Mouse (Mus musculus) E14TG2a.4 (cell line): ENCODE measurements around the gene Lrrc2.

Experiments used
- H3K27me3 ChIP-seq: 2 replicates; pipeline ENCODE4 v1.6.1; 2014; ENCODE audit warnings: low read length, control low read depth; ENCODE audit not compliant: insufficient read depth
- H3K36me3 ChIP-seq: 2 replicates; pipeline ENCODE4 v1.6.1; 2014; ENCODE audit warnings: low read length, control low read depth; ENCODE audit not compliant: insufficient read depth
- H3K4me1 ChIP-seq: replicated peaks from 2 replicates; pipeline ENCODE4 v1.6.1; 2014; ENCODE audit warnings: low read depth, low read length, control low read depth
- H3K4me3 ChIP-seq: replicated peaks from 2 replicates; pipeline ENCODE4 v1.5.1; 2014; ENCODE audit warnings: mild to moderate bottlenecking, low read length
- H3K9me3 ChIP-seq: 2 replicates; pipeline ENCODE4 v1.6.1; 2014; ENCODE audit warnings: low read length, control low read depth
- CTCF ChIP-seq: conservative IDR thresholded peaks from 2 replicates; pipeline ENCODE4 v1.5.1; 2014; ENCODE audit warnings: low read length
- NANOG ChIP-seq: IDR thresholded peaks from 2 replicates; pipeline ENCODE4 v1.6.1; 2014; ENCODE audit warnings: borderline replicate concordance, low read length, mixed read lengths
- POU5F1 ChIP-seq: IDR thresholded peaks from 2 replicates; pipeline ENCODE4 v1.6.1; 2014; ENCODE audit warnings: low read length, borderline replicate concordance

The Lrrc2 gene

DNA sequence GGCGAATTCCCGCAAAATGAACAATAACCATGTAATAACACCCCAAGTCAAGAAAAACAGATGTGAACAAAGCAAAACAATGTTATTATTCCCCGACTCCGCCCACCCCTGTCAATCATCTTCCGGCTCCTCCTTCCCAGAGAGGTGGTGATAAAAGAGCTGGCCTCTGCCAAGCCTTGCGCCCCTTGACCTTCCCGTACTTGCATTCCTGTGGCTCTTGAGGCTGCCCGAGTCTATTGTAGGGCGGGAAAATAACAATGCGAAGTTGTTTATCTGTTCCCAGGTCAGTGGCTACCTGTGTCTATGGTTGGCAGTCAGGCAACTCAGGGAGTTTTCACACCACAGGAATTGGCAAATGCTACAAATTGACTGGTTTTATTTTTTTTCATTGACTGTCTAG is 48.5 kb downstream of the Lrrc2 start:
- no peaks in the 10 kb centered on the region for H3K27me3 ChIP-seq
- H3K4me1 ChIP-seq, result peaks cover 31% of the 10 kb centered on the region
- TF ChIP-seq POU5F1 (no peak), NANOG (no peak), CTCF (no peak)
- no peak overlapping the region for H3K4me3 ChIP-seq
- H3K9me3 ChIP-seq, result 0 out of 2 replicates have a peak, but pooled peaks cover 2% of the 10 kb centered on the region
- H3K36me3 ChIP-seq, result no peaks in the 10 kb centered on the region

DNA sequence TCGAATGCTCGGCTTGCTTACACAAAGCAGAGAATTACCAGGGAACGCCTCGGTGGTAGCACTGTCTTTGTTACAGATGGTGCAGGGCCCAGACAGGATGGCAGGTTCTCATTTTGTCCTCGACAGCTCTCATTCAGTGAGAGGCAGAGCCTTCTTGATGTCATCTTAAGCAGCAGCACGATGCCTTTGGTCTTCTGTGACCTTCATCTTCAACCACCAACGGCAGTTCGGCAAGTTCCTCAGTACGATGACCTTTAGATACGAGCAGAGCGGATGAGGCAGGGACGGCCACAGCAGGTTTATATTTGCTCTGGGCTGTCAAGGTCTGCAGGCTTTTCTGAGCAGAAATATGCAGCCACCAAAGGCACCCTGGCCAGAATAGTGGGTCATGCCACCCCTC is 50.3 kb downstream of the Lrrc2 start:
- Histone ChIP-seq H3K4me3 (no peak overlapping the region), H3K9me3 (peaks cover 8% of the 10 kb centered on the region; the same call in 1 of the 2 replicates), H3K4me1 (peaks cover 22% of the 10 kb centered on the region), H3K27me3 (no peaks in the 10 kb centered on the region), H3K36me3 (no peaks in the 10 kb centered on the region)
- TF ChIP-seq POU5F1 (no peak), CTCF (no peak), NANOG (no peak)

DNA sequence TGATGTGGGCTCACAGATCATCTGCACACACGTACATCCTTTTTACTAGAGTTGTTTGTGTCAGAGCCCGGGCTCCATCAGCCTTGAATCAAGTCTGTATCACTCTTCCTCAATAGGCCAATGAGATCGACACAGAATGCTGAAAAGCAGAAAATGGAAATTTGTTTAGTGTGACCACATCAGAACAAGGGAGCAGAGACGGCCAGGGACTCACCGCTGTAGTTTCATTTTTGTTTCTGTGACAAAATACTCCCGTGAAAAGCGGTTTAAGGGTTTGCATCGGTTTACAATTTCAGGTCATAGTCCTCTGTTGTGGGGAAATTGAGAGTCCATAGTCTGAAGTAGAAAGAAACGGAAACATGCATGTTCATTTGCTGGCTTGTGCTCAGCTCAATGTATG is 51.9 kb downstream of the Lrrc2 start:
- TF ChIP-seq NANOG, result no peak
- no peaks in the 10 kb centered on the region for H3K36me3 ChIP-seq
- H3K4me3 ChIP-seq, result no peak overlapping the region
- peaks cover 10% of the 10 kb centered on the region for H3K4me1 ChIP-seq
- no peaks in the 10 kb centered on the region for H3K27me3 ChIP-seq
- peaks cover 8% of the 10 kb centered on the region; the same call in 1 of the 2 replicates for H3K9me3 ChIP-seq

DNA sequence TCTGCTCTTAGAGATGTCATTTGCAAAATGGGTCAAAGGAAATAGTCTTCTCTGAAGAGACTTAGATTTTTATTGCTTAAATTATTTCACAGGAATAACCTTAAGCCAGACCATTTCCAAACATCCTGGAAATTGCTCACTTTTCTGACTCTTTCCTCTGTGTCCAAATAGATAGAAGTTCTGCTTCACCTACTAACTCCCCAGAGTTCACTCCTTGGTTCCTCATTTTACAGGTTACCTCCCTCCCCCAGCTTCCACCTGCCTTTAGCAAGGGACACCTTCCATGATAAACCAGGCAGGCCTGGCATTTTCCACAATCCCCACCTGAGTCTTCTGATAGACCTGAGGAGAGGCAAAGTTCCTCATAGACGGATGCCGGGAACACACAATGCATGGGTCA is 55.2 kb downstream of the Lrrc2 start:
- H3K9me3 ChIP-seq, result peaks cover 8% of the 10 kb centered on the region; the same call in 1 of the 2 replicates
- no peak overlapping the region for H3K4me3 ChIP-seq
- H3K36me3 ChIP-seq, result no peaks in the 10 kb centered on the region
- H3K27me3 ChIP-seq, result no peaks in the 10 kb centered on the region
- H3K4me1 ChIP-seq, result peaks cover 22% of the 10 kb centered on the region
- TF ChIP-seq POU5F1 (no peak), NANOG (no peak), CTCF (no peak)

DNA sequence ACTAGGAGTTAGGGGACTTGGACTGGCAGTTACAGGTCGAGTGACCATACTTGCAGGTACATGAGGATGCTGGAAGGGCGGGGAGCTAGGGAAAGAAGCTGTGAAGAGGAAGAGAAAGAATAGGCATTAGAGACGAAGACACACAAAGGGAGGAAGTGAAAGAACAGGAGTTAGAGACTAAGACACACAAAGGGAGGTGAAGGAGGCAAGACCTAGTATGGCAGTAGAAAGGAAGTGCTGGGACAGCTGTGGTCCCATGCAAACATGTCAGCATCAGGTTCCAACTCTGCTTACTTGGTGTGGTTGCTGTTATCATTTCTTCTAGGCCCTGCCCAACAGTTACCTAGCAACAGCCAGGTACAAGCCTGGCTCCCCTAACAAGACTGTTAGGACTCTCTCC is 58.4 kb downstream of the Lrrc2 start:
- Histone ChIP-seq H3K27me3 (no peaks in the 10 kb centered on the region), H3K9me3 (peaks cover 6% of the 10 kb centered on the region; the same call in 1 of the 2 replicates), H3K36me3 (no peaks in the 10 kb centered on the region), H3K4me3 (no peak overlapping the region), H3K4me1 (peaks cover 16% of the 10 kb centered on the region)
- TF ChIP-seq CTCF, result no peak
- TF ChIP-seq NANOG, result no peak
- TF ChIP-seq POU5F1, result no peak

DNA sequence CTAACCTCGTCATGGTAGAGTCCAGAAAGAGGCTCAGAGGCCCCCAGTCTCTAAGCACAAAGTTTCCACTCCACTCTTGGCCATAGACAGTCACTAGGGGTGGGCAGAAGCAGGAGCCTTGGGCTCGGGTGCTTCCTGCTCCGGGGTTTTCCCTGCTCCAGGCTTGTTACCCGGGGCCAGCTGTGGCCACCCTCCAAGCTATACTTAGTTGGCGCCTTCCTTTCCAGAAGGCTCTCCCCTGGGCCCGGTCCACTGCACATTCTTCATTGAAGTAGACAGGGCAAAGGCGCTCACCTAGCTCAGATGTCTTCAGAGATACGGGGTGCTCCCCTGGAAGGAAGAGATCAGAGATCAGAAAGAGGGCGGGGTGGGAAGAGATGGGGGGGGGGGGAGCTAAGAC is 60.2 kb downstream of the Lrrc2 start:
- Histone ChIP-seq H3K4me1 (peaks cover 16% of the 10 kb centered on the region), H3K9me3 (no peaks in the 10 kb centered on the region), H3K27me3 (no peaks in the 10 kb centered on the region), H3K4me3 (no peak overlapping the region), H3K36me3 (no peaks in the 10 kb centered on the region)
- TF ChIP-seq NANOG (no peak), POU5F1 (no peak)

DNA sequence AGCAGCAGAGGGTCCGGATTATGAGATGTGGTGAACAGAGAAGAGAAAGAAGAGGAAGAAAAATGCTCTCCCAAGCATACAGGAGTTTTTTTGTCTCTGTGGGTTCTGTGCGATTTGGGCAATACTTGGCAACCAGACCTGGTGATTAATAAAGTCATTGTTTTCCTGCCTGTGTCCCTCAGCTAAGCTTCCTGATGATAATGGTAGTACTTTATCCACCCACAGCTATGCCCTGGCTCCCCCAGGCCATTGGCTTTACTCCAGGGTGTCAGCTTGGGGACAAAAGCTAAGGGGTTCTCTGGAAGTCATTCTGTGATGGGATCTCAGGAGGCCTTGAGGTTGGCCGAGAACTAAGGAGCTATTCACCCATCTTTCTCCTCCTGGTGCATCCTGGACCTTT is 60.7 kb downstream of the Lrrc2 start:
- Histone ChIP-seq H3K36me3 (no peaks in the 10 kb centered on the region), H3K9me3 (no peaks in the 10 kb centered on the region), H3K4me3 (no peak overlapping the region), H3K27me3 (no peaks in the 10 kb centered on the region), H3K4me1 (peaks cover 16% of the 10 kb centered on the region)
- TF ChIP-seq NANOG, result no peak
- TF ChIP-seq POU5F1, result no peak
- TF ChIP-seq CTCF, result no peak

DNA sequence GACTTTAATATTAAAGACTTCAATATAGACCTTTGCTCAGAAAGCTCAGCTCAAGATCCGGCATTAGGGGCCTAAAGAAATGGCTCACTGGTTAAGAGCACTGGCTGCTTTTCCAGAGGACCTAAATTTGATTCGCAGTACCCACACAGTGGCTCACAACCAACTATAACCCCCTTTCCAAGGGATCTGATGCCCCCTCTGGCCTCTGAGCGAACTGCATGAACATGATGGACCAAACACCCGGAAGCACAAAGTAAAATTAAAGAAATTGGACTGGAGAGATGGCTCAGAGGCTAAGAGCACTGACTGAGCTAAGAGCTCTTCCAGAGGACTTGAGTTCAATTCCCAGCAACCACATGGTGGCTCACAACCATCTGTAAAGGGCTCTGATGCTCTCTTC is 64.3 kb downstream of the Lrrc2 start:
- H3K4me1 ChIP-seq, result 0 out of 2 replicates have a peak, but pooled peaks cover 3% of the 10 kb centered on the region
- H3K36me3 ChIP-seq, result no peaks in the 10 kb centered on the region
- no peaks in the 10 kb centered on the region for H3K9me3 ChIP-seq
- H3K27me3 ChIP-seq, result 0 out of 2 replicates have a peak, but pooled peaks cover 3% of the 10 kb centered on the region
- TF ChIP-seq CTCF, result peak; percentile 52
- no peak for TF ChIP-seq NANOG
- no peak for TF ChIP-seq POU5F1
- H3K4me3 ChIP-seq, result no peak overlapping the region

DNA sequence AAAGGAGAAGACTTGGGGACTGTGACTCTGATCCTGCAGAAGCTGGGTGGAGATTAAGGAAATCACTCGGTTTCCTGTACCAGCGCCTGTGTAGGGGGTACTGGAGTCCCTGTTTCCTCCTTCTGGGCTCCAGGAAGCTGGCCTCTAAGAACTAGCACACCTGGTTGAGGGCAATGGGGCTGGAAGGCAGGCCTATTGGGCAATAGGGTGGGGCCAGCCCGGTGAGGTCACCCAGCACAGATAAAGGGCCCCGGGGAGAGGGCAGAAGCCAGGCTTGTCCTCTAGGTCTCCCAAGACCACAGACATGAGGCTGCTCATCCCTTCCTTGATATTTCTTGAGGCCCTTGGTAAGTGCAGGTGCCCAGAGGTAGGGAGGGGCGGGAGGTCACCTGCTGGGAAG is 67.7 kb downstream of the Lrrc2 start, which contains the start of gene Ltf:
Ltf (plus strand) TSS at position 250 of the 400 bp plus-strand sequence.
- no peaks in the 10 kb centered on the region for H3K9me3 ChIP-seq
- TF ChIP-seq POU5F1, result no peak
- TF ChIP-seq CTCF, result no peak
- no peak for TF ChIP-seq NANOG
- peaks cover 15% of the 10 kb centered on the region; the same call in 1 of the 2 replicates for H3K27me3 ChIP-seq
- peaks cover 15% of the 10 kb centered on the region for H3K4me1 ChIP-seq
- no peaks in the 10 kb centered on the region for H3K36me3 ChIP-seq
- no peak within 1 kb of the TSS for H3K4me3 ChIP-seq
